Mouse (Mus musculus) intestine, postnatal 0 days (tissue): Measurements from ENCODE around the gene Rtf1. TPM values are rescaled to one million over a fixed set of nuclear protein-coding genes. Genes with fewer than 3 reads are reported as not detected.
A peak's percentile ranks its signal among the peaks of the same experiment; 100 is the strongest.

Experiments used
- ATAC-seq: fragments of 200-750 bp; cut with Nextera tagmentation; 2 replicates; pipeline ENCODE4 v1.8.0; 2017; ENCODE audit warnings: mild to moderate bottlenecking, moderate TSS enrichment, moderate library complexity
- H3K27ac ChIP-seq: fragments of 300-500 bp; sonication (generic); 2 replicates; pipeline ENCODE4 v1.5.1; 2014; ENCODE audit warnings: mild to moderate bottlenecking, low read depth, low read length, moderate library complexity
- H3K27me3 ChIP-seq: fragments of 300-500 bp; sonication (generic); replicated peaks from 2 replicates; pipeline ENCODE4 v1.6.1; 2014; ENCODE audit warnings: low read length, mixed read lengths; ENCODE audit not compliant: control insufficient read depth, insufficient read depth
- H3K36me3 ChIP-seq: fragments of 300-500 bp; sonication (generic); 2 replicates; pipeline ENCODE4 v1.6.1; 2014; ENCODE audit warnings: mild to moderate bottlenecking, moderate library complexity; ENCODE audit not compliant: control insufficient read depth, insufficient read depth
- H3K4me1 ChIP-seq: fragments of 300-500 bp; sonication (generic); replicated peaks from 2 replicates; pipeline ENCODE4 v1.6.1; 2014; ENCODE audit warnings: antibody characterized with exemption, low read length, mixed read lengths; ENCODE audit not compliant: control insufficient read depth, insufficient read depth
- H3K4me2 ChIP-seq: fragments of 300-500 bp; sonication (generic); replicated peaks from 2 replicates; pipeline ENCODE4 v1.6.1; 2014; ENCODE audit warnings: low read depth, mild to moderate bottlenecking, moderate library complexity
- H3K4me3 ChIP-seq: fragments of 300-500 bp; sonication (generic); 2 replicates; pipeline ENCODE4 v1.5.1; 2014; ENCODE audit warnings: low read depth, low read length
- H3K9ac ChIP-seq: fragments of 300-500 bp; sonication (generic); 2 replicates; pipeline ENCODE4 v1.6.1; 2014; ENCODE audit warnings: mild to moderate bottlenecking, low read depth, low read length
- H3K9me3 ChIP-seq: fragments of 300-500 bp; sonication (generic); 2 replicates; pipeline ENCODE4 v1.6.1; 2016; ENCODE audit warnings: mixed run types; ENCODE audit not compliant: control insufficient read depth
- CTCF ChIP-seq: sonication (generic); IDR thresholded peaks from 2 replicates; pipeline ENCODE4 v1.5.1; 2016; ENCODE audit warnings: low read depth, mild to moderate bottlenecking, control low read depth, antibody characterized with exemption, moderate library complexity
- WGBS: fragments of 180-500 bp; shearing (Covaris S2); extraction: QIAGEN DNeasy Blood & Tissue Kit; methylation state at CpG from one replicate; pipeline ENCODE4 v1.1.7; 2014; 5-methylcytosine and 5-hydroxymethylcytosine counted together
- polyA plus RNA-seq: library from polyadenylated mRNA; unstranded; fragments of >200 nt; fragmentation: Nextera tagmentation; extraction: Ambion mirVana; gene quantifications from 2 replicates; pipeline ENCODE4 v1.2.1, GENCODE M21; 2015

The Rtf1 gene
- polyA plus RNA-seq, 1 experiment from 2014 or later, result 29.4 TPM

DNA sequence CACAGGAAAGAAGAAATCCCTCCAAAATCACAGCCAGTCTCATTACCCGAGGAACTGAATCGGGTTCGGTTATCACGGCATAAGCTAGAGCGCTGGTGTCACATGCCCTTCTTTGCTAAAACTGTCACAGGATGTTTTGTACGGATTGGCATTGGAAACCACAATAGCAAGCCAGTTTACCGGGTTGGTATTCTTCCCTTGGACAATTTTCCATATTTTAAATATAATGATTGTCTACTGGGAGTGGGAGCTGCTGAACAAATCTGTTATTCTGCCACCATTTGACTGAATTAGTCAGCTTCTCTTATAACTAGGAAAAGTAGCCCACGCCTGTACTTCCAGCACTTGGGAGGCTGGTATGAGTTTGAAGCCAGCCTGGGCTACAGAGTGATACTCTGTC is 46.2 kb downstream of the Rtf1 start:
- Histone ChIP-seq H3K4me3 (no peak overlapping the region), H3K9ac (no peak overlapping the region), H3K36me3 (peaks cover 66% of the 10 kb centered on the region), H3K9me3 (no peaks in the 10 kb centered on the region), H3K27me3 (no peaks in the 10 kb centered on the region), H3K27ac (no peak overlapping the region), H3K4me1 (no peaks in the 10 kb centered on the region), H3K4me2 (no peak overlapping the region)
- 93% methylated on average over 8 of the region's 8 CpGs for WGBS
- no peak for TF ChIP-seq CTCF
- no peak for ATAC-seq

DNA sequence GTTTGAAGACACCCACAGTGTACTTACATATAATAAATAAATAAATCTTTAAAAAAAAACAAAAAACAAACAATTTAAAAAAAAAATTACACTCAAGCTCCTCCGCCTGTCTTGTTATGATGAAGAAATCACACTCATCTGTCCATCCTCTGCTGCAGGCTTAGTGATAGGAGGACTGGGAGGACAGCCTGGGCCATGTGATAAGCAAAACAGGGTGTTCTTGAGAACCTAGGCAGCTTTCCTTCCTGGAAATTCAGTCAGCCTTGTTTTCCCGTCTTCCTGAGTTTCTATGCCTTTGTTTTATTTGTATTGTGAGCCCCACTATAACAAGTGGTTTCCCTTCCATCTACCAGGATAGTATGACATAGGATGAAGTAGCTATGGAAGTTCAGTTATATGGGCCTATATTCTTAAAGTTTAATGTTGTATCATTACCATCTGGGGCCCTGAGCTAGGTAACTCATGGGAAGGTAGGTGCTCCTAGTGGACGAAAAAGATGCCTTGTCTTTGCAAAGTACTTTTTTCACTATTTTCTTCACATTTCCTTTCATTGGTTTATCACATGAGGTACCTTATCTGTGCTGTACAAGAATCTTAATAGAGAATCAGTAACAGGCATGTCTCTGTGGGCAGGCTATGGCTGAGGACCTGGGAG is 53.0 kb downstream of the Rtf1 start:
- Histone ChIP-seq H3K27ac (no peak overlapping the region), H3K4me1 (no peaks in the 10 kb centered on the region), H3K9ac (no peak overlapping the region), H3K9me3 (no peaks in the 10 kb centered on the region), H3K36me3 (peaks cover 78% of the 10 kb centered on the region), H3K4me2 (no peak overlapping the region), H3K27me3 (no peaks in the 10 kb centered on the region), H3K4me3 (no peak overlapping the region)
- TF ChIP-seq CTCF, result no peak
- no peak for ATAC-seq
- 94% methylated on average over 3 of the region's 3 CpGs for whole genome bisulfite sequencing

DNA sequence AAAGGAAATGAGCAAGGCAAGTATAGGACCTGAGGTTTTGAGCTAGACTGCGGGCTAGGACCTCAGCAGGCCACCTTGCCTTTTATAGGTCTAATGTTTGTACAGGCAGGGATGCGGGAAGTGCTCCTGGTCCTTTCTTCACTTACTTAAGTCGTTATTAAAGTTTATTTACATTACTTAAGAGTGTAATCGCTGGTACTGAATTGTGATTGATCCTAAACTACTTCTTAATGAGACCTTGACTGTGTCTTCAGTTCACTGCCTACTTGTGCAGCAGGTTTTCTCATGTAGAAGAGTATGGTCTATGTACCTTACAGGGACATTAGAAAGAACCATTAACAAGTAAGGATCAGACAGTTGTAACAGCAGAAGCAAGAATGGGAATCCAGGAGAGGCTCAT is 55.9 kb downstream of the Rtf1 start:
- TF ChIP-seq CTCF, result no peak
- Histone ChIP-seq H3K36me3 (peaks cover 78% of the 10 kb centered on the region), H3K4me2 (no peak overlapping the region), H3K9ac (no peak overlapping the region), H3K4me3 (no peak overlapping the region), H3K27ac (no peak overlapping the region), H3K9me3 (no peaks in the 10 kb centered on the region), H3K27me3 (no peaks in the 10 kb centered on the region), H3K4me1 (no peaks in the 10 kb centered on the region)
- no peak for ATAC-seq
- WGBS, result 77% methylated on average over 4 of the region's 4 CpGs

DNA sequence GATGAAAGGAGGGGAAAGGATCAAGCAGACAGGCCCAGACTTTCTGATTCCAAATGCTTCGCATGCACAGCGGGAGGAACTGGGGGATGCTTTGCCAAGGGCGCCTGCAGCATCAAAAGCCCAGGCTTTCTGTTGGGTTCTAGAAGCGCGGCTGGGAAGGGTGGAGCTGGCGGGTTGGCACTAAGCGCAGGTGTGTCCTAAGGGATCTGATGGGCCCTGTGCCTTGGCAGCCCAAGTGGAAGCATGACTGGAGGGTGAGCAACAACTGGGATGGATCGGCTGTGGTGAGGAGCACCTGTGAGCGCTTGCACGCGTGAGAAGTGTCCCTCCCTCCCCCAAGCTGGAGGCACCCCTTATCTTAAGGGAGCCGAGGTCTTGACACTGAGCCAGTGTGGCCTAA is 62.3 kb downstream of the Rtf1 start:
- 22% methylated on average over 12 of the region's 12 CpGs for WGBS
- H3K9ac ChIP-seq, result no peak overlapping the region
- no peaks in the 10 kb centered on the region for H3K27me3 ChIP-seq
- no peak overlapping the region for H3K4me3 ChIP-seq
- no peaks in the 10 kb centered on the region for H3K9me3 ChIP-seq
- TF ChIP-seq CTCF, result no peak
- H3K36me3 ChIP-seq, result peaks cover 24% of the 10 kb centered on the region; the same call in 1 of the 2 replicates
- 0 out of 2 replicates have a peak, but pooled peaks cover 4% of the 10 kb centered on the region for H3K4me1 ChIP-seq
- ATAC-seq, result no peak
- no peak overlapping the region for H3K27ac ChIP-seq
- no peak overlapping the region for H3K4me2 ChIP-seq

DNA sequence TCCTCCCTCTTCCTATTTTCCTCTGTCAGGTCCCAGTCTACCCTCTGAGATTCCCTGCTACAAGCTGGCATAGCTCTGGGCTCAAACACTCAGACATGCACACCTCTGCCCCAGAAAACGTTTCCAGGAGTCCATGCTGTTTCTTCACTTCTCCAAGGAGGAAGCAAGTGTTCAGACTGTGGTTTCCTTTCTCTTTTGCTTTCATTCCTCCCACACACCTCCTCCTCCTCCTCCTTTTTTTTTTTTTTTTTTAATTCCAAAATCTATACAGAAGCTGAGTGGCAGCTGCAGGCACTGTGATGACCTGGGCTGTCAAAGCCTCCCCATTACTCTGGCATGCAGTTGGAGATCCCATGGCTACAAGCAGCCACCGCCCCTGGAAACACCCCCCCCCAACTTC is 65.7 kb downstream of the Rtf1 start:
- WGBS, result 26% methylated on average over 2 of the region's 2 CpGs
- Histone ChIP-seq H3K4me1 (peaks cover 5% of the 10 kb centered on the region; the same call in 1 of the 2 replicates), H3K9ac (no peak overlapping the region), H3K36me3 (no peaks in the 10 kb centered on the region), H3K27me3 (no peaks in the 10 kb centered on the region), H3K27ac (0 out of 2 replicates have a peak overlapping the region, but pooled peaks have one; percentile 97), H3K9me3 (no peaks in the 10 kb centered on the region), H3K4me2 (peak overlapping the region; percentile 27; the same call in 1 of the 2 replicates), H3K4me3 (no peak overlapping the region)
- no peak for TF ChIP-seq CTCF
- no peak for ATAC-seq

DNA sequence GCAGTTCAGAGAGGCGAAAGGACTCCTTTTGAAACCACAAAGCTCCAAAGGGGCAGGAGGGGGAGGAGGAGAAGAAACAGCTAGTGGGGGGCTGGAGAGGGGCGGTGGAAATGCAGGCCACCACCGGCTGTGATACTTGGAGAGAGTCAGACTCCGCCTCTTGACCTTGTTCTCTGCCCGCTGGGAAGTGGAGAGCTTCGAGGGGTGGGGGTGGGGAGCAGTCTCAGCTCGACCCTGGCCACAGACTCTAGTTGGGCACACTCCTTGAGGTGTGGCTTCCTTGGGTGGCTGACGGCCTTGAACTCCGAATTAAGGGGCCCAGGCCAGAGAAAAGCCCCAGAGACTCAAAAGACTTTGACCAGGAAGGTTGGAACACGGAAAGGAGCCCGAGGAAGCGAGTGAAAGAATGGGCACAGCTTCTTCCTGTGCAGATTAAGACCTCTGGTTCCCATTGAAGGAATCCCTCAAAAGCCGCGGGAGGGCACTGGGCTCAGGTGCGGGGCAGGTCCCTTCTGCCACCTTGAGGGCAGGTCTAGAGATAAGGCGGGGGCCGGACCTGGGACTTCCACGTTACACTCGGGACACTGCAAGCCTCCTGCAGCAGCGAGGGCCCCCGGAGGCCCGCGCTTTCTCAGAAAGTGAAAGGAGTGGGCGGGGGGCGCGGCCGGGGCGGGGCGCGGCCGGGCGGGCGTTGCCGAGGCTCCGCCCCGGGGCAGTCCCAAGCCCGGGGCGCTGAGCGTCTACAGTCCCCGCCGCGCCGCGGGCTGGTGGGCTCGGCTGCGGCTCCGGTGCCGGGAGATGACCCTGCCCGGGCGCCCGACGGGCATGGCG is 66.9 kb downstream of the Rtf1 start, which contains the start of gene Itpka:
TSS of gene Itpka (plus strand) at position 757 of the 831 bp plus-strand sequence.
- Histone ChIP-seq H3K9me3 (no peaks in the 10 kb centered on the region), H3K36me3 (no peaks in the 10 kb centered on the region), H3K27me3 (no peaks in the 10 kb centered on the region), H3K4me1 (peaks cover 10% of the 10 kb centered on the region; the same call in 1 of the 2 replicates), H3K27ac (peak within 1 kb of the TSS; percentile 97), H3K4me2 (peak within 1 kb of the TSS; percentile 100), H3K9ac (peak within 1 kb of the TSS; percentile 65), H3K4me3 (peak within 1 kb of the TSS; percentile 64)
- ATAC-seq, result peak; percentile 55
- under 1% methylated on average over 32 of the region's 53 CpGs for WGBS
- peak; percentile 18; the same call in 1 of the 2 replicates for TF ChIP-seq CTCF
